Mouse (Mus musculus) limb, embryonic 11.5 days (tissue): ENCODE data around the gene Sulf2. TPM values are rescaled to one million over a fixed set of nuclear protein-coding genes. Genes with fewer than 3 reads are reported as not detected.

ENCODE experiments used
- ATAC-seq: fragments of 200-750 bp; cut with Nextera tagmentation; 2 replicates; pipeline ENCODE4 v1.8.0; 2017; ENCODE audit warnings: low read depth; ENCODE audit not compliant: insufficient number of reproducible peaks, low FRiP score, low TSS enrichment
- DNase-seq: peaks from one replicate; pipeline ENCODE4 v3.0.0-alpha.2; 2015; ENCODE audit warnings: low spot score
- H3K27ac ChIP-seq: fragments of 300-500 bp; sonication (generic); replicated peaks from 2 replicates; pipeline ENCODE4 v1.5.1; 2014; ENCODE audit warnings: low read depth, mild to moderate bottlenecking, low read length
- H3K27me3 ChIP-seq: fragments of 300-500 bp; sonication (generic); 2 replicates; pipeline ENCODE4 v1.6.1; 2014; ENCODE audit warnings: mild to moderate bottlenecking, low read length, mixed read lengths; ENCODE audit not compliant: control insufficient read depth, insufficient read depth
- H3K36me3 ChIP-seq: fragments of 300-500 bp; sonication (generic); 2 replicates; pipeline ENCODE4 v1.6.1; 2014; ENCODE audit warnings: mild to moderate bottlenecking, low read length, moderate library complexity, mixed read lengths; ENCODE audit not compliant: control insufficient read depth, insufficient read depth
- H3K4me1 ChIP-seq: fragments of 300-500 bp; sonication (generic); 2 replicates; pipeline ENCODE4 v1.6.1; 2014; ENCODE audit warnings: low read length, mixed read lengths; ENCODE audit not compliant: control insufficient read depth, insufficient read depth
- H3K4me2 ChIP-seq: fragments of 300-500 bp; sonication (generic); 2 replicates; pipeline ENCODE4 v1.6.1; 2014; ENCODE audit warnings: low read depth, mild to moderate bottlenecking, moderate library complexity; ENCODE audit not compliant: severe bottlenecking
- H3K4me3 ChIP-seq: fragments of 300-500 bp; sonication (generic); 2 replicates; pipeline ENCODE4 v1.5.1; 2014; ENCODE audit warnings: low read depth, low read length
- H3K9ac ChIP-seq: fragments of 300-500 bp; sonication (generic); 2 replicates; pipeline ENCODE4 v1.6.1; 2014; ENCODE audit warnings: mild to moderate bottlenecking, low read length
- H3K9me3 ChIP-seq: fragments of 300-500 bp; sonication (generic); 2 replicates; pipeline ENCODE4 v1.6.1; 2016; ENCODE audit warnings: low read length; ENCODE audit not compliant: control insufficient read depth
- WGBS: fragments of 180-500 bp; shearing (Covaris S2); extraction: QIAGEN DNeasy Blood & Tissue Kit; methylation state at CpG from one replicate; pipeline ENCODE4 v1.1.7; 2014; 5-methylcytosine and 5-hydroxymethylcytosine counted together
- polyA plus RNA-seq: library from polyadenylated mRNA; unstranded; fragments of >200 nt; fragmentation: Nextera tagmentation; extraction: Ambion mirVana; gene quantifications from 2 replicates; pipeline ENCODE4 v1.2.1, GENCODE M21; 2014

Sulf2 gene
- polyA plus RNA-seq, 1 experiment from 2014 or later = 193 TPM

DNA sequence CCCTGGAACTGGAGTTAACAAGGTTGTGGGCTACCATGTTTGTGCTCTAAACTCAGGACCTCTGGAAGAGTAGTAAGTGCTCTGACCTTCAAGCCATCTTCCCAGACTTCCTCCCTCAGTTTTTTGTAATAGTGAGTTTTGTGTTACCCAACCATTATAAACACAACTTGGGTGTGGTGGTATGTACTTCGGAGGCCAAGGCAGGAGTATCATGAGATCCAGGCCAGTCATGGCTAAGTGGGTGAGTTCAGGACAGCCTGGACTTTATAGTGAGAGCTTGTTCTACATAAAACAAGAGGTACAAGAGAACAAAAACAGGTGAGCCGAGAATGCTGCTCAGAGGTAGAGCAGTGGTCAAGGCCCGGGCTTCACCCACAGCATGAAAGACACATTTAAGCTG is 127.6 kb downstream of the Sulf2 start:
- H3K4me2 ChIP-seq = no peak overlapping the region
- no peaks in the 10 kb centered on the region for H3K36me3 ChIP-seq
- DNase-seq (no peak), ATAC-seq (no peak)
- no peak overlapping the region for H3K9ac ChIP-seq
- no peak overlapping the region for H3K4me3 ChIP-seq
- peaks cover 17% of the 10 kb centered on the region for H3K4me1 ChIP-seq
- H3K9me3 ChIP-seq = no peaks in the 10 kb centered on the region
- 93% methylated on average over 3 of the region's 3 CpGs for WGBS
- H3K27ac ChIP-seq = no peak overlapping the region
- no peaks in the 10 kb centered on the region for H3K27me3 ChIP-seq

DNA sequence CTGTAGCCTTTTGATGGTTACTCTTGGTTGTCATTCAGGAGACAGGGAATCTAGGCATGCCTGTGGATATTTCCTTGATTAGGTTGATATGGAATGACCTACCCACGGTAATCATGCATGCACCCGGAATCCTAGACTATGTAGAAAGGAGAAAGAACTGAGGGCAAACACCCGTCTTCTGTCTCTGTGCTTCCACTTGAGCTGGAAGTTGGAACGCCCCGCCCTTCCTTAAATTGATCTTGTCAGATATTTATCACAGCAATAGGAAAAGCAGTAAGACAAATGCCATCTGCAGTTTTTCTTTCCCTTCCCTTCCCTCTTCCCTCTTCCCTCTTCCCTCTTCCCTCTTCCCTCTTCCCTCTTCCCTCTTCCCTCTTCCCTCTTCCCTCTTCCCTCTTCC is 129.5 kb downstream of the Sulf2 start:
- 87% methylated on average over 5 of the region's 5 CpGs for WGBS
- H3K27ac ChIP-seq = no peak overlapping the region
- H3K9me3 ChIP-seq = no peaks in the 10 kb centered on the region
- H3K36me3 ChIP-seq = no peaks in the 10 kb centered on the region
- H3K4me3 ChIP-seq = no peak overlapping the region
- no peak overlapping the region for H3K9ac ChIP-seq
- peaks cover 14% of the 10 kb centered on the region for H3K4me1 ChIP-seq
- H3K4me2 ChIP-seq = no peak overlapping the region
- DNase-seq = no peak
- ATAC-seq = no peak
- no peaks in the 10 kb centered on the region for H3K27me3 ChIP-seq

DNA sequence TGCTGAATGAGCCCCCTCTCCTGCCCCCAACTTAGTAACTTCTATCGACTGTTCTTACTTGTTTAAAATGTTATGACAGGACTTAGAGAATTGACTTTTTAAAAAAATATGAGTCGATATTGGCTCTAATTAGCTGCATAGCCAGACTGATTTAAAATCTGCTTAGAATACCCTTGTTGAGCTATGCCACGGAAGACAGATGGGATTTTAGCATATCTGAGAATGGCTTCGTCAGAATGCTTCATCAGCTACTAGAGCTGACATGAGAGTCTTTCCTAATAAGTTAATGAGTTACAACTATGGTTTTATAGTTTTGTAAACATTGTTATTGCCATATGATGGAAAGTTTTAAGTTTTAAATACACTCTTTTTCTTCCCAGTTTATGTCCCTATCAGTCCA is 130.8 kb downstream of the Sulf2 start:
- Histone ChIP-seq H3K36me3 (no peaks in the 10 kb centered on the region), H3K4me1 (0 out of 2 replicates have a peak, but pooled peaks cover 3% of the 10 kb centered on the region), H3K9ac (no peak overlapping the region), H3K4me2 (no peak overlapping the region), H3K4me3 (no peak overlapping the region), H3K9me3 (no peaks in the 10 kb centered on the region), H3K27ac (no peak overlapping the region), H3K27me3 (no peaks in the 10 kb centered on the region)
- DNase-seq = no peak
- 88% methylated on average over 4 of the region's 4 CpGs for WGBS
- no peak for ATAC-seq

DNA sequence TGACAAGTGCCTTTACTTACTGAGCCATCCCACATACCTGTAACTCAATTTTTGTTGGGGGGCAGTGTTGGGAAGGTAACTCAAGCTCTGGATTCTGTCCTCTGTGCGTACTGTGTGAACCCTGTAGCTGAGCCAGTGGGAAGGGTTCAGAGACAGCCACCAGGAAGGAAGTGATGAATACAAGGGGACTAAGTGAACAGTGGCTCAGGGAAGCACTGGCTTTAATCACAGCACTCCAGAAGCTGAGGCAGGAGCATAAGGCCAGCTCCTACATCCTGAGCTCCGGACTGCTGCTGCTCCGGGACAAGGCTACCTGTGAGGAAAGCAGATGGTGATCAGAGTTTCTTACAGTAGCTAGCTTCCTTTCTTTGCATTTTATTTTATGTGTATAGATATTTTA is 131.4 kb downstream of the Sulf2 start:
- ATAC-seq (no peak), DNase-seq (no peak)
- H3K27ac ChIP-seq = no peak overlapping the region
- no peaks in the 10 kb centered on the region for H3K9me3 ChIP-seq
- H3K4me2 ChIP-seq = no peak overlapping the region
- H3K4me3 ChIP-seq = no peak overlapping the region
- no peaks in the 10 kb centered on the region for H3K27me3 ChIP-seq
- H3K36me3 ChIP-seq = no peaks in the 10 kb centered on the region
- 89% methylated on average over 3 of the region's 3 CpGs for WGBS
- 0 out of 2 replicates have a peak, but pooled peaks cover 3% of the 10 kb centered on the region for H3K4me1 ChIP-seq
- H3K9ac ChIP-seq = no peak overlapping the region

Other genes starting within 250 kb of the Sulf2 start
- gene Ncoa3, start 163.0 kb downstream of the Sulf2 start, polyA plus RNA-seq = 18.5 and 21.0 TPM in 2 replicates